Mouse (Mus musculus): ENCODE data around the gene Igsf23. TPM values are rescaled to one million over a fixed set of nuclear protein-coding genes. Genes with fewer than 3 reads are reported as not detected.
"Not testable (repeated sequence)": the region's sequence is repeated elsewhere in the genome, so short reads cannot be mapped to it uniquely, and the experiment has no call there.

Igsf23 gene
- total RNA-seq, 2 experiments from 2014 or later: not detected

DNA sequence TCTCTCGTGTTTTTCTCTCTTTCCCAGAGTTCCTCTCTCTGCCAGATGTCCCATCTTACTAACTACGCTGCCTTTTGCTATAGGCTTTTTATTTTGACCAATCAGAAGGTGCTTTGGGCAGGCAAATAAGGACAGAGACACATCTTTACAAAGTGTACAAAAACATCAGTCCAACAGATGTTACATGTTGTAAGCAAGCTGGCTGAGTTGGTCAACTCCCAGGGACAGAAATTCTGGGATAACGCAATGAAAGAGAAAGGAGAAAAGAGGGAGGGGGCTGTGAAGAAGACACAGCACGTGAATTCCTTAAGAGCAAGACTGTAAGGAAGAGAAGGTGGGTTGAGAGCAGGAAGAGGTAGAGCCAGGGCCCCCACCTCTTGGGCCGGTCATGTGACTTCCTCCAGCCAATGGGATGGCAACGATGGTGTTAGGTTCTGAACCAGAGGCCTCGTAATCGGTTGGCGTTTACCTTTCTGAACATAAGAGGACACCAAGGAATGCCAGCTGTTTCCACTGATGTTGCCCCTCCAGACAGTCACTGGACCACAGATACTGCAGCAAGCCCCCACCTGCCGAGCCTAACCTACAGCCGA is 13.2 kb downstream of the Igsf23 start:
- intact Hi-C loops (cut with DNase I): no loop called here
- no peak for DNase-seq

DNA sequence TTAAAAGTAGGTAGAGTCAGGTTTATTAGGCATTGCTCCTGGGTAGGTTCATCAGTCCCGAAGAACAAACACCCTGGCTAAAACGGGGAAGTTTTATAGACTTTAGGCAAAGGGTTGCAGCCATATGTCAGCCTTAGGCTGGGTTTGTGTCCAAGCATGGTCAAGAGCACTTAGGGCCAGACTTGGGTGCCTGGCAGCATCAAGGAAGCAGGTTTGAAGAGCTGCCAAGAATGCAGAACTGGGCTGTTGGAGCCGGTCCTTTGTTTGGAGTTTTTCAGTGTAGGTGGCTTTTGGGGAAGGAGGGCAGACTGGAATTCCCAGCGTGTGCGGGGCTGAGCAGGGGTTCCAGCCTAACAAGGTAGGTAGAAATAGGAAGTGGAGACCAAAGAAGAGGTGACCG is 14.6 kb downstream of the Igsf23 start:
- DNase-seq: no peak
- intact Hi-C loops (cut with DNase I): no loop called here

GRCm38 (mm10) chr7:19935171-19935751 is 15.3 kb downstream of the Igsf23 start:
- DNase-seq: no peak
- intact Hi-C loops (cut with DNase I): no loop called here

- intact Hi-C loops (cut with DNase I): no loop called here
- DNase-seq: peak; percentile 49 to 55
Observed at GRCm38 (mm10) chr7:19932877-19933809, 17.4 kb downstream of the Igsf23 start.

- intact Hi-C loops (cut with DNase I): no loop called here
- DNase-seq: no peak
Observed at GRCm38 (mm10) chr7:19932133-19932876, 18.3 kb downstream of the Igsf23 start.

GRCm38 (mm10) chr7:19930481-19930880 is 20.1 kb downstream of the Igsf23 start:
- intact Hi-C loops (cut with DNase I); DNase-seq: not testable (repeated sequence)

GRCm38 (mm10) chr7:19928486-19928885 is 22.1 kb downstream of the Igsf23 start:
- DNase-seq: no peak
- intact Hi-C loops (cut with DNase I): no loop called here

- DNase-seq: no peak
- intact Hi-C loops (cut with DNase I): no loop called here
Observed at GRCm38 (mm10) chr7:19926849-19927480, 23.6 kb downstream of the Igsf23 start.

DNA sequence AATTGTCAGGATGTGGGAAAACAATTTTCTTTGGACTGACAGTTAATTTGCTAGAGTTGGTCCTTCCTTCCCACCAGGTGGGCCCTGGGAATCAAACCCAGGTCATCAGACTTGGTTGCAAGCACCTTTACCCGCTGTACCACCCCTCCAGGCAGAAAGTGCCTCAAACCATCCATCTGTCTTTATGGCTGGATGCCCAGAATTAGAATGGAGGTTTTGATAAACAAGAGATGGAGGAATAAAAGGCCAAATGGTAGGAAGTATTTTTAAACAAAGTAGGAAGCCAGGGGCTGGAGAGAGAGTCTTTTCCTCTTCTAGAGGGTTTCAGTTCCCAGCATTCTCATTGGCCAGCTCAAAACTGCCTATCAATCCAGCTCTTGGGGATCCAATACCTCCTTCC is 25.2 kb downstream of the Igsf23 start:
- intact Hi-C loops (cut with DNase I): no loop called here
- no peak for DNase-seq

- intact Hi-C loops (cut with DNase I): no loop called here
- DNase-seq: no peak
Observed at GRCm38 (mm10) chr7:19923797-19924196, 26.8 kb downstream of the Igsf23 start.

DNA sequence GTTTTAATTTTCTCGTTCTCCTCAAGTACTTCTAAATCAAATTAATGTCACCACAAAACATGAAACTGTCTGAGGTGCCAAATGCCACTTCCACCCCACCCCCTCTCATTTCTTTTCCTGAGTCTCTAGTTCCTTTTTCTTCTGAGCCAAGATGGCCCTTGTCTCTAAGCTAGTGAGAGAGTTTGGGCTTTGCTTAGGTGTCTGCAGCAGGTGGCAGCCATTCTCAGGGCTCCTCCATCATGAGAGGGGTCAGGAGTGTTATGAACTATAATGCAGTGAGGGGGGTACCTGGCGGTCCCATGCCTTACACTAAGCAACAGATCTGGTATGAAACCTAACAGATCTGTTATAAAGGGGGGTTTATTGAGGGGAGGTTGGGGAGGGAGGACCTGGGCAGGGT is 27.2 kb downstream of the Igsf23 start:
- intact Hi-C loops (cut with DNase I): no loop called here
- no peak for DNase-seq

DNA sequence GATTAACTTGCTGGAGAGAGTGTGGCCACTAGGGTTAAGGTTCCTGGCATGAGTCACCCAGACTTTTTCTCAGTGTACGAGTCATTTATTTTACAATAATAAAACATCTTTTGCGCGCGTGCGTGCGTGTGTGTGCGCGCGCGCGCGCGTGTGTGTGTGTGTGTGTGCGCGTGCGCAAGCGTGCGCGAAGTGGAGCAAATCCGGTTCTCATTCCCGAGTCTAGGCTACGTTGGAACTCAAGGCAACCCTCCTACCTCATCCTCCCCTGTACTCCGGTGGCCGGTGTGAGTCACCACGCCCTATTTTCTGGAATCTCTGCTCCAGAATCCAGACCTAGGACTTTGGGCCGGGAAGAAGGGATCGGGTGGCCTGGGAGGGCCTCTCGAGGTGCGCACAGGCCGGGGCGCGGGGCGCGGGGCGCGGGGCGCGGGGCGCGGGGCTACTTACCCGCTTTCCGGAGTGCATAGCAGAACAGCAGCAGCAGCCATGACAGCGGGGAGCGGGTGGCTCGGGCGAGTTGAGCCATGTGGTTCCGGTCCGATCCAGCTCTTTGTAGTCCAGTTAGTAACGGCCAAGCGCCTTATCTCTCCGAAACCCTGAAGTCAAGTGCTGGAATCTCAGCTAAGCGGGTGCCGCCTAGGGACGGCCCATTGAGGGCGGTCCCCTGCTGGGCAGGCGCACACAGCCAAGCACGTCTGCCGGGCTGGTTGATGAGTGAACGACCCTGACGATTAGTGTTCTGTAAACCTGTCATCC is 29.9 kb downstream of the Igsf23 start, which contains the start of gene Pvr:
Gene Pvr (minus strand): TSS at position 655 of the 756 bp plus-strand sequence.
- intact Hi-C loops (cut with DNase I): no loop called here
- DNase-seq: peak; percentile 44 to 57

DNA sequence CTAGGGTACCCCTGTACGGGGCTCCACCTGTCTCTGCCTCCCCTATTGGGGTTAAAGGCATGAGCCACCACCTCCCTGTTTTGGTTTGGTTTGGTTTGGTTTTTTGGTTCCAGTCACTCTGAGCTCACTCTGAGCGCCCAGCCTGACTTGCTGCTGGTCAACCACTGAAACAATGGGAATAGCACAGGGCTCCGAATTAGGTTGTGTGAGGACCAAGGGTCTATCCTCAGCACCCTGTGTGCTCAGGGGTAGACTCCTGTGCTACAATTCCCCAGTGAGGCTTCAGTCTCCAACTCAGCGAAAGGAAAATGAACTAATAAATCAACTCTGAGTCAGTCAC is 30.4 kb downstream of the Igsf23 start:
- intact Hi-C loops (cut with DNase I): no loop called here
- no peak for DNase-seq

- intact Hi-C loops (cut with DNase I): no loop called here
Observed at GRCm38 (mm10) chr7:19914558-19914957, 36.0 kb downstream of the Igsf23 start.

DNA sequence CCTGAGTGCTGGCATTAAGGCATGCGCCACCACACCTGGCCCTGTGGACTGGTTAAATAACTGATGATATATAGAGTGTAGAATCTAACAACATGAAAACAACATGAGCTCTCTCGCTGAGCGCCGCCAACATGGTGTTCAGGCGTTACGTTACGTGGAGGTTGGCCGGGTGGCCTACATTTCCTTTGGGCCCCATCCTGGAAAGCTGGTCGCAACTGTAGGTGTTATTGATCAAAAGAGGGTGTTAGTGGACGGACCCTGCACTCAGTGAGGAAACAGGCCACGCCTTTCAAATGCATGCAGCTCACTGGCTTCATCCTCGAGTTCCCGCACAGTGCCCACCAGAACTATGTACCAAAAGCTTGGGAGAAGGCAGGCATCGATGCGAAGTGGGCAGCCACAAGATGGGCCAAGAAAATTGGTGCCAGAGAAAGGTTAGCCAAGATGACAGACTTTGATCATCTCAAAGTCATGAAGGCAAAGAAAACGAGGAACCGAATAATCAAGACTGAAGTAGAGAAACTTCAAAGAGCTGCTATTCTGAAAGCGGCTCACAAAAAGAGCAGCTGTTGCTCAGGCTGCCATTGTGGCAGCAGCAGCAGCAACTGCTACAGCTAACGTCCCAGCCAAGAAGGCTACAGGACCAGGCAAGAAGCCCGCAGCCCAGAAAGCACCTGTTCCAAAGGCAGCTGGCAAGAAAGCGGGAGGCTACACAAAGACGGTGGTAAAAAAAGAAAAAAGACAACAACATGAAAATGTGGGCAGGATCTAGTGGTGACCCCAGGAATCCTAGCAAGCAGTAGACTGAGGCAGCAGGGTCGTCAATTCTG is 38.6 kb downstream of the Igsf23 start:
- intact Hi-C loops (cut with DNase I): no loop called here
- no peak for DNase-seq

More at GRCm38 (mm10) chr7:19914558-19914957, 36.0 kb downstream of the Igsf23 start:
- DNase-seq: no peak

DNA sequence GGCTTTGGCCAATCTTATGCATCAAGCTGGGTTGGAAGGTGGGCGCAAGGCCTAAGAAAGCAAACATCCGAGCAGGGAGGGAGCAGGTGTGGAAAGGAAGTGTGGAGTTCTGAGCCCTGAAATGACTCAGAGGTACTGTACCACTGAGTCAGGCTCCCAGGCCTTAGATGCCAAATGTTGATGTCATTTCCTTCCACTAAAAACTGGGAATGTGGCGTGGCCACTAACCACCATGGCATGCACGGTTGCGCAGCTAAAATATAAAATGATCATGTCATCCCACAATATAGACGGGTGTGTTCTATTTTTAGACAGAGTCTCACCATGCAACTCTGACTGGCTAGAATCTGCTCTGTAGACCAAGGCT is 39.3 kb downstream of the Igsf23 start:
- intact Hi-C loops (cut with DNase I): no loop called here

GRCm38 (mm10) chr7:19910421-19911291 is 39.9 kb downstream of the Igsf23 start:
- intact Hi-C loops (cut with DNase I): loop anchor here (1.0 kb wide), 1 partner anchor 46 kb away; no protein-coding TSS in a partner anchor
- peak; percentile 73 to 78 for DNase-seq

More for the DNA sequence above, 39.3 kb downstream of the Igsf23 start:
- no peak for DNase-seq

- peak in 1 of 2 experiments; percentile 27 for DNase-seq
- intact Hi-C loops (cut with DNase I): no loop called here
Observed at GRCm38 (mm10) chr7:19889881-19890280, 60.7 kb downstream of the Igsf23 start.
